Mouse (Mus musculus) cerebellum, adult 11-12 months (tissue): Measurements from ENCODE around the gene Wdr34.
A peak's percentile ranks its signal among the peaks of the same experiment; 100 is the strongest.

Source experiments
- DNase-seq: peaks from one replicate; pipeline ENCODE4 v3.0.0; 2022

Gene Wdr34

DNA sequence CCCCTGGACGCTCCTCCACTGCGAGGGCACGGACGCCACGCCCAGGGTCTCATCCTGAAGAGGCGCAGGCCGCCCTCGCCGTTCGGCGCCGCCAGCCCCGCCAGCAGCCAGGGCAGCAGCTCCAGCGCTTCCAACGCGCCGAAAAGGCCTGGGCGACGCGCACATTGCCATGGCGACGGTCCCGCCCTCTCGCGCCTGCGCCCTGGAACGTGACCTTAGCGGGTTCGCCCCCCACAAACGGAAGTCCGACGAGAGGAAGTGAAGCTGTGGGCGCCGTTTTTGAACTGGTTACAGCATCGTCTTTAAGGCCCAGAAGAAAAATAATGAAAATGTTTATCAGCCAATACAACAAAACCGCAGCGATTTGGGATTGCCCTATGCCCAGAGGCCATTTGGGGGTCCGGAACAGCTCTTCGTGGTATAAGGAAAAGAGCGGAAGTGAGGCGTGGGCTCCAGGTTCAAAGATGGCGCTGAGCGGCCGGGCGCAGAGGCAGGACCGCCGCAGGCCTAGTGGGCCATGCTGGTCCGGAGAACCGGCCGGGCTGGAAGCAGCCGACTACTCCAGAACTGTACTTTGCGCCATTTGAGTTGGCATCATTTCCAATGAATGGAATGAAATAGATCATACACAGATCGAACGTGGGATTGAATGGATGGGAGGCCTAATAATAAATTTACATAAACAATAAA lies at the start of gene Wdr34:
TSS of gene Wdr34 (minus strand) at position 183 of the 690 bp plus-strand sequence.
- peak; percentile 96 for DNase-seq

DNA sequence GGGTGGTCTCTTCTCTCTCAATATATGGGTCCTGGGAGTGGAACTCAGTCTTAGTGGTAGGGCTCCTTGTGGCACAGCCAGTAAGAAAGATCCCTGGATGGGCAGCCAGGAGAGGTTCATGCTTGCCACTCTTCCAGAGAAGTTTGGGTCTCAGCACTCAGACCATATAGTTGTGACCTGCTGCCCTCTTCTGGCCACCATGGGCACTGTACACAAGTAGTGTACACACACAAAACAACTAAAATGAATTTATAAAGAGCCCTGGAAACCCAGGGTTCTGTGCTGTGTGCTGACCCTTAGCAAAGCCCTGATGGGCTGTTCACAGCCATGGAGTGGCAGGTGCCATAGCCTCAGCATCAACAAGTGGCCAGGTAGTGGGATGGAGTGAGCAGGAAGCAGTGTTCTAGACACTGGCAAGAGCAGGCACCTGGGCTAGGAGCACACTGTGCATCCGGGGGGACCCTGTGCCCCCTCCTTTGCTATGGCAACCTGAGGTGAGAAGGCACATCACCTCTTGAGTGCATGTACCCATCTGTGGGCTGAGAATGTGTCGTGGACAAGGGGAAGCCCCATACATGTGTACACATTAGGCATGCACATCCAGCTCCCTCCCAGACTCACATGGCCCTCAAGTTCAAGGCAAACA lies 47.3 kb upstream of the Wdr34 start:
- DNase-seq, result no peak

- no peak for DNase-seq
These were observed 45.5 kb upstream of the Wdr34 start for GRCm38 (mm10) chr2:30094208-30094588.

- DNase-seq, result peak; percentile 95
These were observed 45.0 kb upstream of the Wdr34 start, which contains the start of gene Zdhhc12 for GRCm38 (mm10) chr2:30093471-30094207. Zdhhc12 (minus strand) TSS chr2:30093648.

- peak; percentile 33 for DNase-seq
These were observed 43.7 kb upstream of the Wdr34 start for GRCm38 (mm10) chr2:30092280-30092918.

GRCm38 (mm10) chr2:30091521-30091920 lies 42.8 kb upstream of the Wdr34 start:
- DNase-seq, result no peak

DNA sequence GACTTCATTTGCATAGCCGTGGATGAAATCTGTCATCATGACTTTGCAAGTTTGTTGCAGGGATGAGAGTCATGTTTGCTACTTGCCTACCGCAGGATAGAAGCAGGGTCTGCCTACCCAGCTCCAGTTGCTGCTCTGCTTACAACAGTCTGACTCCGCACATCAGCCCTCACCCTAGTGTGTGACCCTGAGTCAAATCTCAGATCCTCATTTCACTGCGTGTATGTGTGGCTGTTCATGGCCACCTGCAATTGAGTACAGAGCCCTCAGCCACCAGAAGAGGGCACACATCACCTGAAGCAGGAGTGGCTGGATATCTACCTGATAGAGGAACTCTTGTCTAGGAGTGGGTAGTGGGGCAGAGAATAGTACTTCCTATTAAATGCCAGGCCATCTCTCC lies 38.6 kb upstream of the Wdr34 start:
- no peak for DNase-seq

DNA sequence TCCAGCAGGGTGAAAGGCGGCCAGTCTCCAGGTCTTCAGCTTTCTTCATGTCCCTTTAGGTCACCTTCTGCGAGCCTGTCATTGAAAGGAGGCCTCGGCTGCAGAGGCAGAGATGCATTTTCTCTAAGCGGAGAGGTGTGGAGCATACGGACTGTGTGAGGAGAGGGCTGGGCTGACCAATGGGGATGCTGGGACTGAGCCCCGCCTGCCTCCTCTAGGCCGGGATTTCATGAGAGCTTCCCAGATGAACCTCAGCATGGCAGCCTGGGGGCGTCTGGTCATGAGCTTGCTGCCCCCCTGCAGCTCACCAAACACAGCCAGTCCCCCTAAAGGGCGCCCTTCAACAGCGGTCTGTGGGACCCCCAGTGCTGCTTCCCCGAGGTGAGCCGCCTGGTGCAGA lies 36.0 kb upstream of the Wdr34 start:
- no peak for DNase-seq

- DNase-seq, result no peak
These were observed 35.4 kb upstream of the Wdr34 start for GRCm38 (mm10) chr2:30084113-30084512.

DNA sequence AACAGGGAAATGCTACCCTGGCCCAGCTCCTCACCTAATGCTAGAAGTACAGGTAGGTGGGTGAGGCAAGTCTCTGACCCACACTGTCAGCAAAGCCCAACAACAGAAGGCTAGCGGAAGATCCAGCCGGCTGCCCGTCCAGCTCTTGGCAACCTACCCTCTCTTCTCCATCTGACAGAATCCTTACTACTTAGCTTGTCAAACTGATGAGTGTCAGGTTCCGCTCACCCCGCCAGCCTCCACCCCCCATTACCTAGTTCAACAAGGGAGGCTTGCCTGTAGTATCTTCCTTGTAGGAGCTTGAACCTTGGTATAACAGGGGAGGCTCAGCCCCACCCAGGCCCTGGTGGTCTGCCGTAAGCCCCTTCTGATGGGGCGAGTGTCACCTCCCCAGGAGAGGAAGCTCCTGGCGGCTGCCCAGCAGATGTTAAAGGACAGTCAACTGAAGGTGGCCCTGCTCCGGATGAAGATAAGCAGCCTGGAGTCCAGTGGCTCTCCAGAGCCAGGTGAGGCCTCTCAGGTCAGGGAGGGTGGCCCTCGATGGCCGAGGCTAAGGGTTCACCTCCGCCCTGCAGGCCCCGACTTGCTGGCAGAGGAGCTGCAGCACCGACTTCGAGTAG lies 31.6 kb upstream of the Wdr34 start:
- no peak for DNase-seq

DNA sequence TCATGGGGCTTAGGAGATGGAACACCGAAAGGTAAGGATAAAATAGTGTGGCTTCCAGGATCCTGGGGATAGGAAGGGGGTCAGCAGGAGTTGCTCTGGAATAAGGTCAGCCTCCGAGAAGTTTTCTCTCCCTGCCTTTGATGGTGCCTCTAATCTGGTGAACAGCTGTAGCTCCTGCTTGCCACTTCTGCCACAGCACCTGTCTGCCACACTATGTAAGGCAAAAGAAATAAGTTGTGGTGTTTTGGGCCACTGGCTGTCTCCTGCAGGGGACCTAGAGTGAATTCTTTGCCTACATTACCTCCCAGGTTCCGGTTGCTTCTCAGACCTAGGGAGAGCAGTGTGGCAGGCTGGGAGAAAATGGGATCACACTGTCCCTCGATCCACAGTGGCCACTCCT lies 30.1 kb upstream of the Wdr34 start:
- no peak for DNase-seq

- DNase-seq, result no peak
These were observed 29.6 kb upstream of the Wdr34 start for GRCm38 (mm10) chr2:30078349-30078712.

- peak; percentile 64 for DNase-seq
These were observed 29.0 kb upstream of the Wdr34 start, which contains the start of gene Pkn3 for GRCm38 (mm10) chr2:30077502-30078348. Pkn3 (plus strand) TSS chr2:30077684.

DNA sequence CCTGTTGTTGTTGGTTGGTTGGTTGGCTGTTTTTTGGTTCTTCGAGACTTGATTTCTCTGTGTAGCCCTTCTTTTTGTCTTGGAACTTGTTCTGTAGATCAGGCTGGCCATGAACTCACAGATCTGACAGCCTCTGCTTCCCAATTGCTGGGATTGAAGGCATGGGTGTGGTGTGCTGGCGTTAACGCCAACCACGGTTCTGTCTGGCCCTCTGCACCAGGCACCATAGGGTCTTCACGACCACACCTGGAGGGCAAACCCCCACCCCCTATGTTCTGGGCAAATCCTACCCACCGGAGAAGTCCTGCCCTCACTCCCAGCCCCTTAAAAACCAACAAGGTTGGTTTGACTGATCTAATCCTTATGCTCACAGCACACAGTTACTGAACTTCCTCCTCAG lies 28.3 kb upstream of the Wdr34 start:
- DNase-seq, result no peak

DNA sequence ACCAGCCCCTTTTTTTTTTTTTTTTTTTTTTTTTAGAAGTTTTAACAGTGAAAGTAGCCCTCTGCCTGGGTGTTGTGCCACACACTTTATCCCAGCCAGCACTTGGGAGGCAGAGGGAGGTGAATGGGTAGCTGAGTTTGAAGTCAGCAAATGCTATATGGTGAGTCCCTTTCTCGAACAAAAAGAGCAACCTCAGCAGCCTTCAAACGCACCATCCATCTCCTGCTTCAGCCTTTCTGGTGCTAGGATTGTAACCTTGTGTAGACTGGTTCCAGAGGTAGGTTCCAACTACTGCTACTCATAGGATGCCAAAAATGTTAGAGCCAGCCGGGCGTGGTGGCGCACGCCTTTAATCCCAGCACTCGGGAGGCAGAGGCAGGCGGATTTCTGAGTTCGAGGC lies 27.8 kb upstream of the Wdr34 start:
- DNase-seq, result no peak

- no peak for DNase-seq
These were observed 26.9 kb upstream of the Wdr34 start for GRCm38 (mm10) chr2:30075625-30076024.

- DNase-seq, result no peak
These were observed 24.6 kb upstream of the Wdr34 start for GRCm38 (mm10) chr2:30073285-30073684.

GRCm38 (mm10) chr2:30072875-30073274 lies 24.2 kb upstream of the Wdr34 start:
- DNase-seq, result no peak

GRCm38 (mm10) chr2:30067962-30068361 lies 19.3 kb upstream of the Wdr34 start:
- DNase-seq, result no peak

DNA sequence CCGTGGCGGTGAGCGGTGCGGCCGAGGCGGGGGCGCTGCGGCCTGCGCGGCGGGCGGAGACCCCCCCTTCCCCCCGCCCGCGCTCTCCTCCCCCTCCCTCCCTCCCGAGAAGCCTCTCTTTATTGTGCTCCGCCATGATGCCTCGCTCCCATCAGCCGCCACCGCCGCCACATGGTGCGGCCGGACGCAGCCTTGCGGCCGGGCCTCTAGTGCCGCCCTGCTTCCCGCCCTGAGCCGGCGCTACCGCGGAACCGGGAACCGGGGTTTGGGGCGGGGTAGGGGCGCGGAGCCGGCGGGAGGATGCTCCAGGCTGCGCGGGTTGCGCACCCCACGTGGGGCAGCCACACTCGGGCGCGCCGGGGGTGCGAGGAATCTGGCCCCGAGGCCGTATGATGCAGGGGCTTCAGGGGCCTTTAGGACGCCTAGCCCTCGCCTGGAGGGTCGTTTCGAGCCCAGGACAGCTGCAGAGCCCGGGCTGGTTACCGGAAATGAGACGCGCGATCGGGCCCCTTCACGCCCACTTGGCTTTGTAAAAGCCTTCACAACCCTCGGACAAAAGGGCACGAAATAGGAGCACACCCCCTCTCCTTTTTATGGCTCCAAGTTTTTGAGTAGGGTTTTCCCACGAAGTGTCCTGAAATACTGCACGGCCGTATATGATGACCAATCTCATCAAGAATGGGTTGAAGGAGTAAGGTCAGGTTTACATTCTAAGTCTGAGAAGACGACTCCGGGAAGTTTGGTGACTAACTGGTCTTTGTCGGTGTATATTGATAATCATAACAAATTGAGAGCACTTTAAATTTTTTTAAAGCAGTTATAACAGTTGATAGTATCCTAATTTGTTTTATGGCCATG lies 18.6 kb upstream of the Wdr34 start:
- DNase-seq, result peak; percentile 61
